Mouse (Mus musculus) brain, embryonic 14.5 days (tissue): ENCODE data around the gene Tnfsf14.

ENCODE experiments used
- CTCF ChIP-seq: fragments of 200-500 bp; IDR thresholded peaks from 2 replicates; pipeline ENCODE4 v1.5.1; 2012; ENCODE audit warnings: inconsistent platforms, mild to moderate bottlenecking, moderate library complexity, borderline replicate concordance; ENCODE audit not compliant: insufficient read depth, insufficient read length; ENCODE audit errors: extremely low read depth
- POLR2A ChIP-seq: fragments of 200-500 bp; IDR thresholded peaks from 2 replicates; pipeline ENCODE4 v1.6.1; 2012; ENCODE audit warnings: mild to moderate bottlenecking, inconsistent platforms, borderline replicate concordance; ENCODE audit not compliant: poor library complexity, insufficient read depth, insufficient read length, severe bottlenecking; ENCODE audit errors: extremely low read depth

DNA sequence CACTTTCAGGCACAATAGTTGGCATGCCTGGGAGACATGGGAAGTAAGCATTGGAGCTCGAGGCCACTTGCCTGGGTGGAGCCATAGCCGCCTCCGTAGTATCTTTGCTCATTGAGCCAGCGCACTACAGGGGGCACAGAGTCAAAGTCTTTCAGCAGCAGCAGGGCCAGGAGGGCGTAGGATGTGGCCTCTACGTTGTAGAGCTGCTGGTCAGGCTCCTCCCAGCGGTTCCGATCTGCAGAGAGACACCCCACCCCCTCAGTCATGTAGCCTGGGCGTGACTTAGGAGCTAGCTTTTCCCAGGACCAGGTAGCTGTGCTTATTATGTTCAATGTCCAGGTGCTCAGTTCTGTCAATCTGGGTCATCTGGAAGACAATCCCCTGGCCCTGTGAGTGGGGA is 17.5 kb upstream of the Tnfsf14 start:
- no peak for TF ChIP-seq POLR2A
- no peak for TF ChIP-seq CTCF
